Mouse (Mus musculus) mouse trophoblast stem cell (cell line): ENCODE data around the gene Map1lc3b.

ENCODE experiments used
- in situ Hi-C, 2 experiments: fragments of 300-500 bp; cut with MseI, MboI; formaldehyde crosslinking; loops; 2 replicates in 1 of 2; 3 replicates in 1 of 2; pipeline ENCODE4 v1.15.1; 2025

Map1lc3b gene

GRCm38 (mm10) chr8:121602860-121603259 is 12.7 kb downstream of the Map1lc3b start:
- in situ Hi-C loops: loop anchor here in 1 of 2 experiments (10.0 kb wide), 1 partner anchor 72 kb away; no protein-coding TSS in a partner anchor

GRCm38 (mm10) chr8:121603801-121604200 is 13.6 kb downstream of the Map1lc3b start:
- in situ Hi-C loops: loop anchor here in 1 of 2 experiments (10.0 kb wide), 1 partner anchor 71 kb away; no protein-coding TSS in a partner anchor

GRCm38 (mm10) chr8:121607661-121608060 is 17.5 kb downstream of the Map1lc3b start:
- in situ Hi-C loops: loop anchor here in 1 of 2 experiments (10.0 kb wide), 1 partner anchor 67 kb away; no protein-coding TSS in a partner anchor

GRCm38 (mm10) chr8:121609251-121609650 is 19.1 kb downstream of the Map1lc3b start:
- in situ Hi-C loops: loop anchor here in 1 of 2 experiments (10.0 kb wide), 1 partner anchor 66 kb away; no protein-coding TSS in a partner anchor

GRCm38 (mm10) chr8:121609916-121610315 is 19.8 kb downstream of the Map1lc3b start:
- in situ Hi-C loops: loop anchor here in 1 of 2 experiments (10.0 kb wide), 1 partner anchor 65 kb away; no protein-coding TSS in a partner anchor

- in situ Hi-C loops: no loop called here
Observed at GRCm38 (mm10) chr8:121613419-121613818, 23.3 kb downstream of the Map1lc3b start.

- in situ Hi-C loops: no loop called here
Observed at GRCm38 (mm10) chr8:121619401-121619995, 29.3 kb downstream of the Map1lc3b start.

GRCm38 (mm10) chr8:121620801-121621516 is 30.8 kb downstream of the Map1lc3b start:
- in situ Hi-C loops: no loop called here

- in situ Hi-C loops: no loop called here
Observed at GRCm38 (mm10) chr8:121621879-121622278, 31.7 kb downstream of the Map1lc3b start.

- in situ Hi-C loops: no loop called here
Observed at GRCm38 (mm10) chr8:121623043-121623442, 32.9 kb downstream of the Map1lc3b start.

GRCm38 (mm10) chr8:121628681-121629080 is 38.5 kb downstream of the Map1lc3b start:
- in situ Hi-C loops: no loop called here

GRCm38 (mm10) chr8:121631645-121632071 is 41.5 kb downstream of the Map1lc3b start:
- in situ Hi-C loops: no loop called here

GRCm38 (mm10) chr8:121632401-121632800 is 42.2 kb downstream of the Map1lc3b start:
- in situ Hi-C loops: no loop called here

- in situ Hi-C loops: no loop called here
Observed at GRCm38 (mm10) chr8:121635534-121635933, 45.4 kb downstream of the Map1lc3b start.

GRCm38 (mm10) chr8:121636180-121636579 is 46.0 kb downstream of the Map1lc3b start:
- in situ Hi-C loops: no loop called here

GRCm38 (mm10) chr8:121642804-121643203 is 52.6 kb downstream of the Map1lc3b start:
- in situ Hi-C loops: no loop called here

- in situ Hi-C loops: no loop called here
Observed at GRCm38 (mm10) chr8:121643384-121643783, 53.2 kb downstream of the Map1lc3b start.

- in situ Hi-C loops: no loop called here
Observed at GRCm38 (mm10) chr8:121647511-121648215, 57.5 kb downstream of the Map1lc3b start.
